15 mouse cellular contexts compared by ENCODE assay signal in genomic region chr2:164540652-164541427, GRCm38 (mm10). TPM values are rescaled to one million over a fixed set of nuclear protein-coding genes. Genes with fewer than 3 reads are reported as not detected.
DNase-seq lines count a peak whose midpoint lies in the region; ATAC-seq lines count a peak whose summit lies in the region.
"Had no signal": no experiment of that assay in that cellular context is flagged by ENCODE, and none has a peak within 500 bp of the region (broad histone marks: within the 10 kb centered on the region; RNA-seq: fewer than 3 reads in every experiment).

No protein-coding gene starts in this region.

- peaks cover 4% of the 10 kb centered on the region; the same call in 1 of the 2 replicates for H3K4me1 ChIP-seq in heart, embryonic 10.5 days
- no peaks in the 10 kb centered on the region for H3K4me1 ChIP-seq in hindbrain, embryonic 14.5 days (replicated peaks; ENCODE audit: control insufficient read depth, insufficient read depth, low read length)
- H3K4me1 ChIP-seq: liver, embryonic 13.5 days had no signal

- no peak overlapping the region for H3K4me2 ChIP-seq in hindbrain, embryonic 14.5 days (replicated peaks)
- H3K4me2 ChIP-seq: liver, embryonic 13.5 days; midbrain, embryonic 11.5 days had no signal

- DNase-seq in heart, postnatal 14 days: peak; percentile 22 to 33
- no peak for DNase-seq in heart, embryonic 10.5 days (ENCODE audit: low spot score)
- DNase-seq in ZHBTc4 (ENCODE audit: low read depth, low spot score): peak; percentile 15
- peak; percentile 28 for DNase-seq in lung, postnatal 14 days
- DNase-seq in right cerebral cortex, adult 18-20 months: no peak
- no peak for DNase-seq in hindbrain, embryonic 14.5 days (ENCODE audit: low spot score)
- DNase-seq in right cerebral cortex, postnatal 14 days: no peak
- DNase-seq: adrenal gland, adult 8-10 months; gastrocnemius, postnatal 36 days; liver, embryonic 13.5 days had no signal

- intact Hi-C loops in heart, postnatal 14 days (cut with DNase I): no loop called here

- ATAC-seq in inflammation-experienced regulatory T-cells, adult 6 months: peak; percentile 46
- ATAC-seq in hindbrain, embryonic 14.5 days (ENCODE audit: low FRiP score): no peak
- ATAC-seq: Patski had no signal

- no peaks in the 10 kb centered on the region for H3K36me3 ChIP-seq in heart, embryonic 10.5 days
- no peaks in the 10 kb centered on the region for H3K36me3 ChIP-seq in hindbrain, embryonic 14.5 days (replicated peaks; ENCODE audit: control insufficient read depth, insufficient read depth)
- H3K36me3 ChIP-seq: liver, embryonic 13.5 days had no signal

- WGBS in heart, embryonic 10.5 days: 42% methylated on average over 8 of the region's 8 CpGs
- 47% methylated on average over 8 of the region's 8 CpGs for WGBS in hindbrain, embryonic 14.5 days

- no peak overlapping the region for H3K27ac ChIP-seq in heart, embryonic 10.5 days
- H3K27ac ChIP-seq in hindbrain, embryonic 14.5 days: no peak overlapping the region
- H3K27ac ChIP-seq: liver, embryonic 13.5 days had no signal

- H3K27me3 ChIP-seq in heart, embryonic 10.5 days (ENCODE audit: insufficient read depth, poor library complexity, severe bottlenecking): no peaks in the 10 kb centered on the region
- no peaks in the 10 kb centered on the region for H3K27me3 ChIP-seq in hindbrain, embryonic 14.5 days (ENCODE audit: control insufficient read depth, insufficient read depth, low read length)
- H3K27me3 ChIP-seq: liver, embryonic 13.5 days; Patski had no signal

- no peak overlapping the region for H3K4me3 ChIP-seq in heart, embryonic 10.5 days
- no peak overlapping the region for H3K4me3 ChIP-seq in hindbrain, embryonic 14.5 days (replicated peaks; ENCODE audit: low read length)
- H3K4me3 ChIP-seq: liver, embryonic 13.5 days had no signal

- no peak overlapping the region for H3K9ac ChIP-seq in hindbrain, embryonic 14.5 days
- H3K9ac ChIP-seq: liver, embryonic 13.5 days had no signal

- no peaks in the 10 kb centered on the region for H3K9me3 ChIP-seq in heart, embryonic 10.5 days
- no peaks in the 10 kb centered on the region for H3K9me3 ChIP-seq in hindbrain, embryonic 14.5 days (ENCODE audit: control insufficient read depth, low read length)
- H3K9me3 ChIP-seq: liver, embryonic 13.5 days had no signal

RNA-seq across cellular contexts. Expression of gene Wfdc2, which starts 21.4 kb away (rescaled TPM):
- 10 to 100 TPM in 1 of 2 experiments, not detected in 1; 14.8 TPM for total RNA-seq in heart, postnatal 14 days (2021)
- polyA plus RNA-seq in heart, embryonic 10.5 days (2016; fragmentation: Nextera tagmentation; extraction: Ambion mirVana): 11.1 and 28.0 TPM in 2 replicates
- polyA plus RNA-seq in inflammation-experienced regulatory T-cells, adult 6 months (2017; shearing (Covaris generic)): not detected
- 2.4 and 4.0 TPM in 2 replicates for polyA plus RNA-seq in hindbrain, embryonic 14.5 days (2014; fragmentation: Nextera tagmentation; extraction: Ambion mirVana)
- total RNA-seq: adrenal gland, adult 8-10 months had no signal

RNA-seq across cellular contexts. Expression of gene Spint3, which starts 32.4 kb away (rescaled TPM):
- not detected for total RNA-seq in heart, postnatal 14 days (2021)
- polyA plus RNA-seq in heart, embryonic 10.5 days (2016; fragmentation: Nextera tagmentation; extraction: Ambion mirVana): not detected in 2 replicates
- polyA plus RNA-seq in inflammation-experienced regulatory T-cells, adult 6 months (2017; shearing (Covaris generic)): not detected
- not detected in 2 replicates for polyA plus RNA-seq in hindbrain, embryonic 14.5 days (2014; fragmentation: Nextera tagmentation; extraction: Ambion mirVana)
- total RNA-seq: adrenal gland, adult 8-10 months; gastrocnemius, postnatal 36 days; left cerebral cortex, adult 8-10 months had no signal
- polyA plus RNA-seq: heart, postnatal 0 days; liver, embryonic 13.5 days; midbrain, embryonic 11.5 days; Patski had no signal

RNA-seq across cellular contexts. Expression of gene Pigt, which starts 43.5 kb away (rescaled TPM):
- total RNA-seq in heart, postnatal 14 days (2021): 10 to 100 TPM; 43.1 to 45.9 TPM
- 51.0 and 59.1 TPM in 2 replicates for polyA plus RNA-seq in heart, embryonic 10.5 days (2016; fragmentation: Nextera tagmentation; extraction: Ambion mirVana)
- polyA plus RNA-seq in inflammation-experienced regulatory T-cells, adult 6 months (2017; shearing (Covaris generic)): 10 to 100 TPM; 13.6 to 36.2 (median 30.9) TPM
- 109 and 110 TPM in 2 replicates for polyA plus RNA-seq in hindbrain, embryonic 14.5 days (2014; fragmentation: Nextera tagmentation; extraction: Ambion mirVana)

RNA-seq across cellular contexts. Expression of gene Wfdc6a, which starts 44.4 kb away (rescaled TPM):
- under 1 TPM; 0.29 to 0.48 TPM for total RNA-seq in heart, postnatal 14 days (2021)
- polyA plus RNA-seq in heart, embryonic 10.5 days (2016; fragmentation: Nextera tagmentation; extraction: Ambion mirVana): not detected in 2 replicates
- not detected for polyA plus RNA-seq in inflammation-experienced regulatory T-cells, adult 6 months (2017; shearing (Covaris generic))
- 0.25 TPM in 1 of 2 replicates, not detected in the other for polyA plus RNA-seq in hindbrain, embryonic 14.5 days (2014; fragmentation: Nextera tagmentation; extraction: Ambion mirVana)
- total RNA-seq: gastrocnemius, postnatal 36 days; left cerebral cortex, adult 8-10 months had no signal
- polyA plus RNA-seq: midbrain, embryonic 11.5 days; Patski had no signal

RNA-seq across cellular contexts. Expression of gene Eppin, which starts 52.6 kb away (rescaled TPM):
- not detected for total RNA-seq in heart, postnatal 14 days (2021)
- not detected in 2 replicates for polyA plus RNA-seq in heart, embryonic 10.5 days (2016; fragmentation: Nextera tagmentation; extraction: Ambion mirVana)
- polyA plus RNA-seq in inflammation-experienced regulatory T-cells, adult 6 months (2017; shearing (Covaris generic)): not detected
- polyA plus RNA-seq in hindbrain, embryonic 14.5 days (2014; fragmentation: Nextera tagmentation; extraction: Ambion mirVana): not detected in 2 replicates
- total RNA-seq: adrenal gland, adult 8-10 months; gastrocnemius, postnatal 36 days; left cerebral cortex, adult 8-10 months had no signal
- polyA plus RNA-seq: heart, postnatal 0 days; liver, embryonic 13.5 days; midbrain, embryonic 11.5 days; Patski had no signal

Comparison
In these comparisons a context has a peak if more than half of its experiments do, and no peak if none do; other contexts are left out.
1. DNase-seq: peak in heart, postnatal 14 days (2 of 2), ZHBTc4 (single experiment) and lung, postnatal 14 days (single experiment); none in heart, embryonic 10.5 days (single experiment), right cerebral cortex, adult 18-20 months (single experiment), hindbrain, embryonic 14.5 days (single experiment) and right cerebral cortex, postnatal 14 days (single experiment).